Mouse (Mus musculus): ENCODE data around the gene Frem2. TPM values are rescaled to one million over a fixed set of nuclear protein-coding genes. Genes with fewer than 3 reads are reported as not detected.
A peak's percentile ranks its signal among the peaks of the same experiment; 100 is the strongest.

Frem2 gene
- polyA plus RNA-seq, 1 experiment from 2014 or later = 0.32 TPM

- in situ Hi-C loops (cut with MboI; ENCODE audit: low pct_unique_long_range_greater_than_20kb) = no loop called here
- CTCF ChIA-PET = no interaction called here
- no peak for TF ChIP-seq CTCF (IDR thresholded peaks at IDR 0.05)
- peaks cover 53% of the 10 kb centered on the region for H3K27me3 ChIP-seq
- no peak for ATAC-seq
- POLR2A ChIA-PET = no interaction called here
- no peak for DNase-seq (ENCODE audit: low read depth, low spot score)
These were observed 36.2 kb downstream of the Frem2 start for GRCm38 (mm10) chr3:53620978-53621377.

- CTCF ChIA-PET = no interaction called here
- H3K27me3 ChIP-seq = peaks cover 56% of the 10 kb centered on the region
- ATAC-seq (peak; percentile 51), DNase-seq (ENCODE audit: low read depth, low spot score) (no peak)
- in situ Hi-C loops (cut with MboI; ENCODE audit: low pct_unique_long_range_greater_than_20kb) = no loop called here
- POLR2A ChIA-PET = no interaction called here
- no peak for TF ChIP-seq CTCF (IDR thresholded peaks at IDR 0.05)
These were observed 36.8 kb downstream of the Frem2 start for GRCm38 (mm10) chr3:53620355-53620754.

- TF ChIP-seq CTCF (IDR thresholded peaks at IDR 0.05) = no peak
- DNase-seq (ENCODE audit: low read depth, low spot score) = no peak
- in situ Hi-C loops (cut with MboI; ENCODE audit: low pct_unique_long_range_greater_than_20kb) = no loop called here
- peaks cover 36% of the 10 kb centered on the region for H3K27me3 ChIP-seq
- ATAC-seq = no peak
- CTCF ChIA-PET = interaction anchor here (1.1 to 2.3 kb wide), 2 partner anchors 12 to 17 kb away, joined by 4 to 6 read pairs; no protein-coding TSS in a partner anchor
- POLR2A ChIA-PET = no interaction called here
These were observed 46.0 kb downstream of the Frem2 start for GRCm38 (mm10) chr3:53611106-53611505.

GRCm38 (mm10) chr3:53609851-53610250 is 47.3 kb downstream of the Frem2 start:
- ATAC-seq (no peak), DNase-seq (ENCODE audit: low read depth, low spot score) (no peak)
- in situ Hi-C loops (cut with MboI; ENCODE audit: low pct_unique_long_range_greater_than_20kb) = no loop called here
- CTCF ChIA-PET = no interaction called here
- peaks cover 27% of the 10 kb centered on the region for H3K27me3 ChIP-seq
- POLR2A ChIA-PET = no interaction called here
- TF ChIP-seq CTCF (IDR thresholded peaks at IDR 0.05) = no peak

GRCm38 (mm10) chr3:53600140-53600539 is 57.0 kb downstream of the Frem2 start:
- CTCF ChIA-PET = interaction anchor here (1.4 to 1.5 kb wide), 2 partner anchors 9 to 10 kb away, joined by 3 read pairs; no protein-coding TSS in a partner anchor
- H3K27me3 ChIP-seq = peaks cover 15% of the 10 kb centered on the region
- ATAC-seq (no peak), DNase-seq (ENCODE audit: low read depth, low spot score) (no peak)
- POLR2A ChIA-PET = no interaction called here
- in situ Hi-C loops (cut with MboI; ENCODE audit: low pct_unique_long_range_greater_than_20kb) = no loop called here
- TF ChIP-seq CTCF (IDR thresholded peaks at IDR 0.05) = no peak

- peaks cover 18% of the 10 kb centered on the region for H3K27me3 ChIP-seq
- ChIA-PET CTCF (interaction anchor here (1.5 kb wide), 1 partner anchor 9 kb away, joined by 3 read pairs; no protein-coding TSS in a partner anchor), POLR2A (no interaction called here)
- in situ Hi-C loops (cut with MboI; ENCODE audit: low pct_unique_long_range_greater_than_20kb) = no loop called here
- ATAC-seq (no peak), DNase-seq (ENCODE audit: low read depth, low spot score) (no peak)
- TF ChIP-seq CTCF (IDR thresholded peaks at IDR 0.05) = no peak
These were observed 57.8 kb downstream of the Frem2 start for GRCm38 (mm10) chr3:53599315-53599714.

GRCm38 (mm10) chr3:53598153-53598800 is 58.9 kb downstream of the Frem2 start:
- ATAC-seq = no peak
- H3K27me3 ChIP-seq = peaks cover 24% of the 10 kb centered on the region
- no peak for DNase-seq (ENCODE audit: low read depth, low spot score)
- in situ Hi-C loops (cut with MboI; ENCODE audit: low pct_unique_long_range_greater_than_20kb) = no loop called here
- CTCF ChIA-PET = no interaction called here
- no peak for TF ChIP-seq CTCF (IDR thresholded peaks at IDR 0.05)
- POLR2A ChIA-PET = no interaction called here

- TF ChIP-seq CTCF (IDR thresholded peaks at IDR 0.05) = no peak
- no peak for ATAC-seq
- POLR2A ChIA-PET = no interaction called here
- peaks cover 44% of the 10 kb centered on the region for H3K27me3 ChIP-seq
- in situ Hi-C loops (cut with MboI; ENCODE audit: low pct_unique_long_range_greater_than_20kb) = loop anchor here (5.0 kb wide), 2 partner anchors 133 to 1088 kb away; no protein-coding TSS in a partner anchor
- no peak for DNase-seq (ENCODE audit: low read depth, low spot score)
- CTCF ChIA-PET = no interaction called here
These were observed 62.7 kb downstream of the Frem2 start for GRCm38 (mm10) chr3:53594471-53594870.

GRCm38 (mm10) chr3:53593718-53594117 is 63.4 kb downstream of the Frem2 start:
- TF ChIP-seq CTCF (IDR thresholded peaks at IDR 0.05) = no peak

GRCm38 (mm10) chr3:53592036-53592435 is 65.1 kb downstream of the Frem2 start:
- ATAC-seq = no peak
- H3K27me3 ChIP-seq = peaks cover 52% of the 10 kb centered on the region
- in situ Hi-C loops (cut with MboI; ENCODE audit: low pct_unique_long_range_greater_than_20kb) = loop anchor here (5.0 kb wide), 2 partner anchors 135 to 1090 kb away; no protein-coding TSS in a partner anchor
- no peak for TF ChIP-seq CTCF (IDR thresholded peaks at IDR 0.05)
- ChIA-PET CTCF (interaction anchor here (1.2 kb wide), 1 partner anchor 26 kb away, joined by 3 read pairs; no protein-coding TSS in a partner anchor), POLR2A (no interaction called here)
- DNase-seq (ENCODE audit: low read depth, low spot score) = no peak

More at GRCm38 (mm10) chr3:53593718-53594117, 63.4 kb downstream of the Frem2 start:
- DNase-seq (ENCODE audit: low read depth, low spot score) (no peak), ATAC-seq (no peak)
- in situ Hi-C loops (cut with MboI; ENCODE audit: low pct_unique_long_range_greater_than_20kb) = loop anchor here (5.0 kb wide), 2 partner anchors 134 to 1089 kb away; no protein-coding TSS in a partner anchor
- POLR2A ChIA-PET = no interaction called here
- CTCF ChIA-PET = interaction anchor here (1.0 kb wide), 1 partner anchor 136 kb away, joined by 3 read pairs; no protein-coding TSS in a partner anchor
- H3K27me3 ChIP-seq = peaks cover 43% of the 10 kb centered on the region

- ChIA-PET CTCF (interaction anchor here (1.1 to 1.8 kb wide), 2 partner anchors 10 to 16 kb away, joined by 3 read pairs; no protein-coding TSS in a partner anchor), POLR2A (interaction anchor here (0.7 kb wide), 2 partner anchors 23 to 303 kb away, joined by 4 to 6 read pairs; no protein-coding TSS in a partner anchor)
- TF ChIP-seq CTCF (IDR thresholded peaks at IDR 0.05) = peak; percentile 75
- in situ Hi-C loops (cut with MboI; ENCODE audit: low pct_unique_long_range_greater_than_20kb) = loop anchor here (5.0 kb wide), 2 partner anchors 137 to 1092 kb away; no protein-coding TSS in a partner anchor
- peak; percentile 62 for ATAC-seq
- no peak for DNase-seq (ENCODE audit: low read depth, low spot score)
- peaks cover 66% of the 10 kb centered on the region for H3K27me3 ChIP-seq
These were observed 67.0 kb downstream of the Frem2 start for GRCm38 (mm10) chr3:53590139-53590621.

All from Patski (cell line).